Mouse (Mus musculus) mesoderm, embryonic 11.5 days (tissue): ENCODE measurements at regions not wholly inside any gene's neighbourhood (a gene's known extent, or its start where the extent isn't known, plus 50 kb on each side); places are given as distances from the start of the nearest gene placed in this dataset.

ENCODE experiments used
- DNase-seq: peaks from one replicate; pipeline ENCODE4 v3.0.0-alpha.2; 2012; ENCODE audit warnings: low read depth, low spot score

DNA sequence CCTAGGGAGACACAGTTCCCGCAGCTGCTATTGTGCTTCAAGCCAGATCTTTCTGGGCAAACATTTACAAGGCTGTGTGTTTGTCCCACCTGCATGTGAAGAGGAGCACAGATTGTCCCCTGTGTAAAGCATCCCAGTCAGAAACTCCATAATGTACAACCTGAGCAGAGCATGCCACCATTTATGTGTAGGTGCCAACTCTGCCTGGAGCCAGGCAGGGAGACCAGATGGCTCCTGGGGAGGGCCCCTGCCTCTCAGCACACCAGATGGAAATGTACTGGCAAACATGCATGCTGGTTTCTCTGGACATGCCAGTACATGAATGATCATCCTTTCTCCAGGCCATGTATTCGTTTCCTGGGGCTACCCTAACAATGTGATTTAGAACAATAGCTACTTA lies 98.6 kb upstream of the Foxp3 start:
- no peak for DNase-seq

DNA sequence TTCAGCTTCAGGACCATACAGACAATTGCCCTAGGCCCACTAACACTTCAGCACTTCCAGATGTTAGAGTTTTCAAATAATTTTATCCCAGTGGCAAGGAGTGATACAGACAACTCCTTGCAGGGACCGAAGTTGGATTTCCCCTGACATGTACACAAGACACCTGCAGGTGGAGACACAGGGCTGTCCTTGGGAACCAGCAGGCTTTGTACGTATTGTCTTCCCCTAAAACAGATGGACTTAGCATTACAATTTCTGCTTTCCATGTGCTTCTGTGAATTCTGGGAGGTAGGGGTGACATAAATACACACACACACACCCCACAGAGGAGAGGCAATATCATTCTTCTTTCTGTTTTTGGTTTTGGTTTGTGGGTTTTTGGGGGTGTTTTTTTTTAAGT lies 98.2 kb upstream of the Usp27x start:
- DNase-seq = peak; percentile 40

DNA sequence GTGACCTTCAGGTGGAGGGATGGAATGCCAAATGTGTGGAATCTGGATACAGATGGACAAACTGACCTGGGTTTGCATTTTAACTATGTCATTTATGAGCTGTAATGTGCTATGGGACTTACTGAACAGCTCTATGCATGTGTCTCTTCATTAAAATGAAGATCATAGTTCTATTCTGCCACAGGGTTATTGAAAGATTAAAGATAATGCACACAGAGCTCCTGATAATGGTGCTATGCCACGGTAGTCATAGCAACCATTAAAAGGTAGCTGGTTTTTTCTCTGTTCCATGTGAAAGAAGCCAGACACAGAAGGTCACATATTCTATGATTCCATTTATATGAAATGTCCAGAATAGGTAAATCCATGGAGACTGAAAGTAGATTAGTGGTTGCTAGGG lies 94.2 kb upstream of the Usp27x start:
- DNase-seq = no peak

DNA sequence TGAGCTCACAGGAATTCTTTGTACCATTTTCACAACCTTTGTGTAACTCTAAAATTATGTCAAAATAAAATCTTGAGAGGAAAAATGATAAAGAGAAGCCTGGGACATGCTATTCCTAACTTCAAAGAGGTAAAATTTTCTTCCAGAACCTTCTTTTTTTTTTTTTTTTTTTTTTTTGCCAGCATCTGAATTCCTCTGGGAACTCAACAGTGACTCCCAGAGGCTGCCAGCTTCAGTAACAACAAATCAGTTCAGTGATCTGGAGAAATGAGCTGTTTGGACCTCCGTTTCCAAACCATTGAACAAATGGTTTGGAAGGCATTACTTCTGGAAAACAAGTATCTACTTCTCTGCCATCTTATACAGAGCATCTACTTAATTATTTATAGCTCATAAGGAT lies 92.4 kb upstream of the Usp27x start:
- DNase-seq = no peak

DNA sequence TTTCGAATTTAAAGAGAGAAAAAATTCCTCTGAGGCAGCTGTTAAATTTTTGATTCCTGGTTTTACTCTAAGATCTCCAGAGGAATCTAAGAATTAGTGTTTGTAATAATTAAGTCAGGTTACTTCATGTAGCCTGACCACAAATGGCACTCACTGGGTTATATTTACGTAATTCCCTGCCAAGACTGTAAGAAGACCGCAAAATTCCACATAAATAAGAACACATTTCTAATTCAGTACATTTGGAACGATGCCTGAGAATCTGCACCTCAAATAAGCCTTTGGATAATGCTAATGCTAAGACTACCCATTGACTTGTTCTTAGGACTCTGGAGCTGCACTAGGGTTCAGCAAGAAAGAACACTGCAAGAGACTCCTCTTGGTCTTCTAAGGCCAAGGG lies 81.2 kb upstream of the Usp27x start:
- no peak for DNase-seq

DNA sequence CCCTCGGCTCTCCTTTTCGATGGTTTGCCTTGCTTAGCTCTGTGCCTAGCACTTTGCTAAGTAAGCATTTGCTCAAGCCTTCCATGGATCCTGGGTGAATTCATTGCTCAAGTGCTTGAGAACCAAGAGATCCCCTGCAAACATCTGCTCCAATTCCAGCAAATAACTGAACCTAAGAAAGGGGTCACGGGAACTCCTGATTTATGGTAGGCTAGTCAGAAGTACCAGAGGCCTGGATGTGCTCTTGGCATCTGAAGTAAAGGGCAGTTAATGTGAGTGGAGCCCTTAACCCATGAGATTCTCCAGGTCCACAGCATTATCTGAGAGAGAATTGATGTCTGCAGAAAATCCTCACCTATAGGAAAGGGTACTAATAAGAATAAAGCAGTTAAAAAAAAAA lies 69.4 kb upstream of the Usp27x start:
- DNase-seq = peak; percentile 42

DNA sequence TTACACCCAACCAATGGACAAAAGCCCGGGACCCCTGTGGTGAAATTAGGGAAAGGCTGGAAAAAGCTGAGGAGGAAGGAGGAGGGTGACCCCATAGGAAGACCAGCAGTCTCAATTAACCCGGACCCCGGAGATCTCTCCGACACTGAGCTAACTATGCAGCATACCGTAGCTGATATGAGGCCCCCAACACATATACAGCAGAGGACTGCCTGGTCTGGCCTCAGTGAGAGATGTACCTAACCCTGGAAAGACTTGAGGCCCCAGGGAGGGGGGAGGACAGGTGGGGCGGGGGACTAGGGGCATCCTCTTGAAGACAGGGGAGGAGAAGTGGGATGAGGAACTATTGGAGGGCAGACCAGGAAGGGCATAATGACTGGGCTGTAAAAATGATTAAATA lies 69.0 kb upstream of the Usp27x start:
- no peak for DNase-seq

DNA sequence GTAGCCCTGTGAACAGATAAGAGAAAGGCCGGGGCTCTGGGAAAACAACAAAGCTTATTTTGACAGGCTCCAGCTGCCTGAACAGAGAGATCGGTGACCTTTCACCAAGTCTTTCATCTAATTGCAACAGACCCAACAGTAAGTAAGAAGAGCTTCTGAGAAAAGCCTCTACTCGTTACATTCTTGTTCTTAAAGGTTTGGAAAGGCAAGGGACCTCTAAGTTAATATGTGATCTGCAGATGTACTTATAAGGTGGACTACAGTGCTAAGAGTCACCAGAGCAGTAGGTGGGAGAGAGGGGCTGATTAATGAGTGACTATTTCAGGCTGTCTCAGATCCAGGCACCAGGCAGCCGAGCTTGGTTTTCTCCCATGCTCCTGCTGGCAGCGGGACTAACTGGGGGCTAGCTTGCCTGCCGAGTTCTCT lies 68.4 kb upstream of the Usp27x start:
- DNase-seq = peak; percentile 18

DNA sequence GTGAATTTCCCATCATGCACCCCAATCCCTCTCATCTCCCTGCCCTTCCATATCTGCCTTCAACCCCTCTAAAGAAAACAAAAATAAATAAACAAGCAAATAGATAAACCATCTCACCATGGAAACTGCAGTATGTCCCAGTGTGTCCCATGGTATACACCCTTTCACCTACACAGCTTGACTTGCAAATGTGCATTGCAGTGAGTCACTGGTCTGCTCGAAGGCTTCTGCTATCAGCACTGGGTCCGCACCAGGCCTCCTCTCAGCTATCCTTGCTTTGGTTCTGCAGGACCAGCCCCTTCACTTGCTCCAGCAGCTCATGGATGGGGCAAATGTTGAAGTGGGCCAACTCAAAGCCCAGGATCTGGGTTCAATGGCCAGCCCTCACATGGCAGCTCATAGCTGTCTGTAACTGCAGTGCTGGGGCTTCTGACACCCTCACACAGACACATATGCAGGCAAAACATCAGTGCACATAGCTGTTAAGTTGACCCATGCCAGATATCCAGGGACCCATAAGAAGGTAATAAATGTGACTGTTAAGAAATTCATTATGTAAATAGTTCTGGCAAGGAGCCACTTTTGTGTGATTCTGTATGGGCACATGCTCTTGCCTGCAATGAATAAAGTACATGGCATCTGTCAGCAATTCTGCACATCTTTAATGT lies 59.9 kb upstream of the Usp27x start:
- DNase-seq = no peak

DNA sequence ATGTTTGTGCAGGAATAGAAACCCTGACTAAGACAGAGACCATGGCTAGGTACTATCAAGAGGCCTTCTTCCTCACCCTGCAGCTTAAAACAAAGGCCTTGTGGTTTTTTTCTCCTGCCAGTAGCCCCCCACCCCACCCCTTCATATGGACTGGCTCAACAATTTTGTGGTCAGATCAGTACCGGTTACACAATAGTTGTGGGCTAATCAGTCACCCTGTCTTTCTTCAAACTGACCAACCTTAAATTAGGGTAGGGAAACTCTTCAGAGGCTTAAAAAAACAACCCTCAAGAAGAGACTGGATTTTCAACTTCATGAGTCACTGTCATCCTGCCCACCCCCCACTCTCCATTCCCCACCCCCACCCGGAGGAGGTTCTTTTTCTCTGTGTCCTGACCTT lies 58.6 kb upstream of the Usp27x start:
- no peak for DNase-seq

DNA sequence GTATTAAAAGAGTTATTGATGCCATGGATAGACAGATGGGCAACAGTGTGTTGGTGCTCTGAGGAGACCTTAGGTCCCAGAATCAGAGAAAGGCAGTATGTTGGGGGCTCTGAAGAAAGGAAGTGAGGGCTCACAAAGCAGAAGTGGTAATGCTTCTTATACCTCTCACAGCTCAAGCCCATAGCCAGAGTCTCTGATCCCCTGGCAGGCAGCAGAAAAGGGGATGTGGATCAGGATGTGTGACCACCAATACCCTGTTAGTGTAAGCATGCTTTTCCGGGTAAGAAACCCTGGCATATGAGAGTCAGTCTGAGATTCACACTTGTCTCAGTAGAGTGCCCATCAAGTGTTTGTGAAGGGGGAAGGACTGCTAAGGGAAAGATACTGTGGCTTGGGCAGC lies 54.8 kb upstream of the Usp27x start:
- DNase-seq = no peak

DNA sequence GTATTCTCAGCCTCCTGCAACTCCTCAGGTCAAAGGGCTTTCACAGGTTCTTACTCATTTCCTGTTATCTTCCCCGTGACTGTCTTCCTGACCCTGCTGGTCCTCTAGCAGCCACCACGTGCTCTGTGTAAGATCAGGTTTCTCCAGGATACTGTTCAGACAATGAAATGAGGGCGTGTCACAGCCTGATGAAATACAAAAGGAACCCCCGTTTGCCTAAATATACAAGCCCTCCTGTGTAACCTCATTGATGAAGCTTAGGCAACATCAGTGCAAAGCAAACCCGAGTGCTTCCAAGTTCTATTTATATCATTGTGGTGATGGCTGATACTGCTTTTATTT lies 53.9 kb upstream of the Usp27x start:
- DNase-seq = no peak

DNA sequence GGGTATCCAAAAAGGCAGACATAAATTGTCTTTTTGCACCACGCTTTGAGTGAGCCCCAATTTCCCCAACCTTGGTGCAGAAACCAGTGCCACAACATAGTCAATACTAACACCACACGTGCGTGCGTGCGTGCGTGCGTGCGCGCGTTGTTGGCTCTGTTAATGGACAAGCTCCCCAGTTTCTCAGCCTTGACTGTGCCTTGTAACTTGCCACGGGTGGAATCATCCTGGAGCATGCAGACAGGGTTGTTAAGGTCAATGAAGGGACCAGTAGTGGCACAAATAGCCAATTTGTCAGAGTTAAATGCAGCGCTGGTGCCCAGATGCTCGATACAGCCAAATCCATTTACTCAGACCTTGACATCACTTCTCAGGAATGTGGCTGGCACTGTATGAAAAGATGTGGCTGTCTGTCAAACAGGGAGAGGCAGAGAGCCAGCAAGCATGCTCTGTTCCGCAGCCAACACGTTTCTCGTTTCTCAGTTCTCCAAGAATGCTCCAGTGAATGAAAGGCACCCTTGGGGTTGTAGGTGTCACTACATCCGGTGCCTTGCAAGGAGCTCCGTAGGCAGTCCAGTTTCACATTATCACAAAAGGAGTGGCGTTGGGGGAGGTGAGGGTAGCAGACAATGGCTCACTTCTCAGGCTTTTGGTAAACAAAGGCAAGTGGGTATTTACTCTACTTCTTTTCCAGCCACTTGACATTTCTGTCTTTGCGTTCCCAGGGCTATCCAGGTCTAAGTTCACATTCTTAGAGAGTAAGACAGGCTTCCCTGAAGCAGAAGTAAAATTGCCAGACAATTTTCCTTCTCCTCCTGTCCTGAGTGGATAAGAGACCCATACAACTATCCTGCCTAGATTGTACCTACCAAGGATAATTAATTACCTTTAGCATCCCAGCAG lies 53.2 kb upstream of the Usp27x start:
- DNase-seq = peak; percentile 56
